Mouse (Mus musculus) adrenal gland, postnatal 4 days (tissue): ENCODE data around the gene Stpg4. TPM values are rescaled to one million over a fixed set of nuclear protein-coding genes. Genes with fewer than 3 reads are reported as not detected.

Experiments used
- DNase-seq, 2 experiments: peaks; one replicate each; pipeline ENCODE4 v3.0.0; 2021 to 2022; ENCODE audit warnings: low spot score in 2 of 2, mixed read lengths in 2 of 2
- total RNA-seq, 2 experiments: library from RNA; stranded (reverse); gene quantifications; 2 replicates each; pipeline ENCODE4 v1.2.3; 2021

The Stpg4 gene
- total RNA-seq, 2 experiments from 2014 or later = 0.51 TPM; not detected in 1

GRCm38 (mm10) chr17:87379160-87379624 lies 48.3 kb downstream of the Stpg4 start:
- DNase-seq = no peak

GRCm38 (mm10) chr17:87378354-87379159 lies 49.0 kb downstream of the Stpg4 start:
- no peak for DNase-seq

GRCm38 (mm10) chr17:87377536-87377935 lies 50.0 kb downstream of the Stpg4 start:
- no peak for DNase-seq

DNA sequence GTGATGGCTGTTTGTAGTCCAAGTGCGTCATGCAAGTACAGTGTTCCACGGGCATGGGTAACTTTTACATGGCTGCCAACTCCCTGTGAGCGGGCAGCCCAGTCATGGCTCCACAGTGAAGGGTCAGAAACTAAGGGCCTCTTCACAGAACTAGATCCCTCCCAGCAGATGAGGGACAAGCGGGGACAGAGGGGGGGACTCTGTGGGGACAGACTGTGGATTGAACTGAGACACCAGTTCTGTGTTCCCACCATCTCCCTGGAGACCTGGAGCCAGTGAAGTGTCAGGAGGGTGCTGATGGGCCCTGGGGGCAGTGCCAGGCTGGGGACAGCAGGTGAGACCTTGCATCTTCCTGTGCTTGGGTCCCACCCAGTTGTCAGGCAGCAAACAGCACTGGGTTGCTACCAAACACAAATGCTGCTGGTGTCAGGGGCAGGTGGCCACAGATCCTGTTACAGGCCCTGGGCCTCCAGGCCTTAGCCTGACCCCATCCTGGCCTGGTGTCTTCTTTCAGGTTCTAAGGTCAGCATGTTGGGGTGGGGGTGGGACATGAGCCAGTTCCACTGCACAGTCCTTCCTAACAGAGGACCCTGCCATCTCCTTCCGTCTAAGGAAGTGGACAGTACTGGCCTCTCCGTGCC lies 50.6 kb downstream of the Stpg4 start:
- no peak for DNase-seq

DNA sequence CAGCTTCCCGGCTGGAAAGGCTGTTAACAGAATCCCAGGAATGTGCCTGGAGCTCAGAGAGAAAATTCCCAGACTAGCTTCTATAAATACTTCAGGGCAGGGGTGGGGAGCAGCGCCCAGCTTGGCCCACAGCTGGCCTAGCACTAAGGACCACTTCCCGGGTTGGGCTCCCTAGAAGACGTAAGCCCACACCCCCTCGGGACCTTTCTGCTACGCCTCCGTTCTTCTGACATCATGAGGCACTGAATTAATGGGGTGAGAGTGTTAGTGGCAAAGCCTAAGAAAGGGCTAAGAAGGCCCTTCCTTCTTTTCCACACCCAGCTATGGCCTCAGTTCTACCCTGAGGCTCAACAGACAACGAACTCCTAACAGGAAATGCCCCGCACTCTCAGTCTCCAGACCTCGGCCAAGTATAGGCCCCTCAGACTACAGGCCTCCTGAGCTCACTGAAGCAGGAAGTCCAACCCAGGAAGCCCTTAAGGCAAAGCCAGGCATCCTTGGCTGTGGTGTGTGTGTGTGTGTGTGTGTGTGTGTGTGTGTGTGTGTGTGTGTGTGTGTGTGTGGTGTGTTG lies 51.5 kb downstream of the Stpg4 start:
- DNase-seq = no peak

DNA sequence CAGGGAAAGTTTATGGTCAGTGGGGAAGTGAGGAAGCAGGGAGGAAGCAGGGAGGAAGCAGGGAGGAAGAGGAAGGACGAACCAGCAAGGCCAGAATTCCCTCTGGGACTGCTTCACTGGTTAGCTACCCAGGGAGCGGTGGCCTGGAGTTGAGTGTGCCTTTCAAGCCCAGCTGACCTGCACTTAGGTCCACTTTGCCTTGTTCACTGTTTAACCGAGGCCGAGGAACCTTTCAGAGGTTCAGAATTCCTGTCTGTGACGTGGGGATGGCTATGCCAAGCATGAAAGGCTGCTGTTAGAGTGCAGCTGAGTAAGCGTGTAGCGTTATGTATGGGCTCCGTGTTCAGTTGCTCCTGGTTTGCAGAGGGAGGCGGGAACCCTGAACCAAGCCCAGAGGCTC lies 54.2 kb downstream of the Stpg4 start:
- DNase-seq = no peak

DNA sequence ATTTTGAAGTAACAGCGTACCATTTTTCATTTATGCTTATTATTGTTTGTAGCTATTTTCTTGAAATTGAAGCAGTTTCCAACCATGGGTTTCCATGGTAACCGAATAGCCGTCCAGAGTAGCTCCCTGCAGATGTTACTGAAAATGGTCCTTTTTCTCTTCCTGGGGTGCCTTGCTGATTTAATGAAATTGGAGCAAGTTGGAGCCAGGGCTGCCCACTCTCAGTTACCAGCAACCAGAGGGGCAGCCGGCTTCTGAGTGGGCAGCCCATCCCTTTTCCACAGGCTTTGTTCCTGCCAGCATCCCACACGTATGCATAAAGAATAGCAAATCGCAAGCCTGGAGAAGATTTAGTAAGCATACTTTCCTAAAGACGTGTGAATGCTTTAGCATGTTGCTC lies 55.4 kb downstream of the Stpg4 start:
- no peak for DNase-seq

GRCm38 (mm10) chr17:87369270-87369759 lies 58.2 kb downstream of the Stpg4 start:
- DNase-seq = no peak

DNA sequence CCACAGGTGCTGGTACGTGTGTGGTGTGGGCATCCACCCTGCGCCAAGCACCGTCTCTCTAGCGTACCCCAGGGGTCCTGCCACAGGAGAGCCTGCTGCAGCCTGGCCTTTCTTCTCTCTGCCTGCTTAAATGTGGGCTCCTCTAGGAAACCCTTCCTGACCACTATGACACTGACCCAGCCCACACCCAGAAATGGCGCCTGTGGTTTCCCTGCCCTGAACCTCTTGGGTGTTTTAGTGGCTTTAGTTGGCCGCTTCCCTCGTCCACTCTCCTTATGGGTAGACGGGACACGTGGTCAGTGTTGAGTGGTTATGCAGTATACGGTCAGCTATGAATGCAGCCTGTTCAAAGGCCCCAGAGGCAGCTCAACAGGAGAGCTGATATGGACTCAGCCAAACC lies 59.1 kb downstream of the Stpg4 start:
- DNase-seq = no peak

GRCm38 (mm10) chr17:87367640-87368039 lies 59.9 kb downstream of the Stpg4 start:
- no peak for DNase-seq

DNA sequence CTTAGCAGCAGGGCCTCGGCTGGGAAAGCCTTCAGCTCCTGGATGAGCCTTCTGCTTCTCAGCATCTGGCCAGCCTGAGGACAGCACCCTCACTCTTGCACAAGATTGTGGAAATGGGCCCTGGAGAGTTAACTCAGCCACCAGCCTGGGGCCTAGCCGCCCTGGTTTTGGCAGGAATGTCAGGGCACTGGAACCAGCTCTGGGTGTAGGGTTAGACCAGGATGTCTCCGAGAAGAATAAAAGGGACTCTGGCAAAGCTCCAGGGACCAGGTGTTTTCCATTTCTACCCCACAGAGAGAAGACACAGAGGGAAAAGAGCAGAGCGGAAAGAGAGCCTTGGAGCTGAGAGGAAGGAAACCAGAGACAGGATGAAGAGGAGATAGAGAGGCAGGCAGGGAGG lies 60.3 kb downstream of the Stpg4 start:
- DNase-seq = no peak

DNA sequence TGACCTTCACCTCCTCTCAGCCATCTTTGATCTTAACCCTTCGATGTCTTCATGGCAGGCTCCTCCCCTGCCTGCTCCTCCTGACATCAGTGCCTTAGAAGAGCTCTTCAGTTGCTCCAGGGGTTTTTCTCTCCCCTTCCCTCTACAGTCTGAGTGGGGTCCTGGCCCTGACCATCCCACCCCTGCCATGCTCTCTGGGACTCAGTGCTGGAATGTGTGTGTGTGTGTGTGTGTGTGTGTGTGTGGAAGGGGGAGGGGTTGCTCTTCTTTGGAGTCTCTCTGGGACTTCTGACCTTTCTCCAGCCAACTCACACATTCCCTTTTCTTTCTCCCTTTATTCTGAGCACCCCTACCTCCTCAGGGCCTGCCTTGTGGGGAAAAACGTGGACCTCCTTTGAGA lies 61.0 kb downstream of the Stpg4 start:
- DNase-seq = no peak

GRCm38 (mm10) chr17:87365268-87365667 lies 62.3 kb downstream of the Stpg4 start:
- no peak for DNase-seq

DNA sequence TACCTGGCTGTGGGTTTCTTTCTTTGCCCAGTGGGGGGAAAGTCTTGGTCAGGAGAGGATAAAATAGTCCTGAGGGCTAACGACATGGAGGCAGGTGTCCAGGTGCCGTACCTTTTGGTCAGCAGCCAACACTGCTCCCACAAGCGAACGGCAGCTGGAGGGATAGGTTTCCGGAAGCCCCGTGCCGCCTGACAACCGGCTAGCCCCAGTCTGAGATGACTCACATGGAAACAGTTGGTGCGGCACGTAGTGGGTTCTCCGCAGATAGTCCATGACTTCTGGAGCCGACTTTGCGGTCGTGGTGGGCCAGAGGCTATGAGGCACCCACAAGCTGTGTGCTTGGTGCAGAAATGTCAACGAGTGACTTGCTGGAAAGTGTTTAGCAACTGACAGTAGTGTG lies 63.4 kb downstream of the Stpg4 start:
- no peak for DNase-seq

DNA sequence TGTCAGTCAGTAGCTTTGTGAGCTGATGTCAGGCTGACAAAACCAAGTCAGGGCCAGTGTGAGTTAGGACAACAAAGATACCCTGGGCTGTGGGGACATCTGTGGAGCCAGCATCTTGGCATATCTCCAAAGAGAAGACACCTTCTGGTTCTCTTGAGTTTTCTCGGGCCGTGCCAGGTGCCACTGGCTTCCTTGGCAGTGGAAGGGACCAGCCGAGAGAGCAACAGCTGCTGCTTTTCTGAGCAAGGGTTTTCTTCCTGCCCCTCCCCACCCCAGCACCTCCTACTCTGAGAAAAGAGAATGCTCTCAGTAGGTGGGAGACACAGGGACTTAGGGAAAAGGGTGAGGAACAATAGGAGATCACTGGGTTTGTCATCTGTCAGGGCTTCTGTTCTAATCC lies 66.4 kb downstream of the Stpg4 start:
- DNase-seq = no peak

GRCm38 (mm10) chr17:87357506-87357905 lies 70.0 kb downstream of the Stpg4 start:
- DNase-seq = no peak

GRCm38 (mm10) chr17:87356261-87356660 lies 71.3 kb downstream of the Stpg4 start:
- DNase-seq = no peak

GRCm38 (mm10) chr17:87355456-87355855 lies 72.1 kb downstream of the Stpg4 start:
- no peak for DNase-seq

DNA sequence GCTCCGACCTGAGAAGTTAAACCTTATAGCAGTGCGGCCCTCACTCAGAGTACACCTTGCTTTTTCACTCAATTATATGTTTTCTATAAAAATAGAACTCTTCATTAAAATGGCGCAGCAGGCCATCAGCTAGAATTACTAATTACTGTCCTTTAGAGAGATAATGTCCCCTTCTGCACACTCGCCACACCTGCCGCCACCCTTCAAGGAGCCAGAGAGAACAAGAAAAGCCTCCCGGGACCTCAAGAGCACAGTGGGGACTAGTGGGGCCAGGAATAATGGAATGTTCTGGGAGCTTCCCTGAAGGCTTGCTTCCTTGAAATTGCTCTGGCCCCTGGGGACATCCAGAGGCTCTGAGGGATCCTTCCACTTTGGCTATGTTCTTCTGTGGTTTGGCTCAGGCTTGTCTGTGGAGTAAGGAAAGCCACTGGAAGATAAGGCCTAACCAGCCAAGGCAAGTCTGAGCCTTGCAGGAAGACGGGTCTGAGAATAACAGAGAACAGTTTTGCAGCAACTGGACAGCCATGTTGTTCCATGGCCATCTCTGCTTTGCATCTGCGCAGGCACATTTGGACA lies 73.7 kb downstream of the Stpg4 start:
- DNase-seq = no peak

DNA sequence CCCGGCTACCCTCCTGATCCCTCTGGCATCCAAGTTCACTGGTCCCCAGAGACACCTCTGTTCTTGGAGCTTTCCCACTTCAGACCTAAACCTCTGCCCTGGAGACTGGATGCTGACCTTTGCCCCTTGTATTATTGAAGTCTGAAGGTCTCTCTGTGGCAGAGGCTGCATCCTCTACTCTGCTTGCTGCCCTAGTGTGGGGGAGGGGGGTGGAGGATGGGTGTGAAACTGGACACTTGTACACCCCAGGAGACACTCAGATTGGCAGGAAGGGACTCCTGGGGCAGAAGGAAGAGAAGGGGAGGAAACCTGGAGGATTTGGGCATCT lies 74.7 kb downstream of the Stpg4 start:
- DNase-seq = no peak

GRCm38 (mm10) chr17:87352106-87352897 lies 75.2 kb downstream of the Stpg4 start:
- no peak for DNase-seq
